Mouse (Mus musculus) midbrain, postnatal 0 days (tissue): ENCODE results near the gene Clrn1. TPM values are rescaled to one million over a fixed set of nuclear protein-coding genes. Genes with fewer than 3 reads are reported as not detected.
A peak's percentile ranks its signal among the peaks of the same experiment; 100 is the strongest.

ENCODE experiments used
- ATAC-seq: fragments of 200-750 bp; cut with Nextera tagmentation; 2 replicates; pipeline ENCODE4 v1.8.0; 2017; ENCODE audit warnings: moderate number of reproducible peaks, mild to moderate bottlenecking, moderate TSS enrichment, moderate library complexity; ENCODE audit not compliant: low FRiP score
- DNase-seq: peaks from one replicate; pipeline ENCODE4 v3.0.0-alpha.2; 2015; ENCODE audit warnings: low spot score
- H3K27ac ChIP-seq: fragments of 300-500 bp; sonication (generic); 2 replicates; pipeline ENCODE4 v1.5.1; 2014; ENCODE audit warnings: low read depth, mild to moderate bottlenecking, low read length, mixed read lengths
- H3K27me3 ChIP-seq: fragments of 300-500 bp; sonication (generic); 2 replicates; pipeline ENCODE4 v1.6.1; 2014; ENCODE audit warnings: low read length, control low read depth, mixed read lengths; ENCODE audit not compliant: insufficient read depth
- H3K36me3 ChIP-seq: fragments of 300-500 bp; sonication (generic); 2 replicates; pipeline ENCODE4 v1.6.1; 2014; ENCODE audit warnings: low read length, control low read depth, mixed read lengths; ENCODE audit not compliant: insufficient read depth
- H3K4me1 ChIP-seq: fragments of 300-500 bp; sonication (generic); 2 replicates; pipeline ENCODE4 v1.6.1; 2014; ENCODE audit warnings: mild to moderate bottlenecking, control low read depth, antibody characterized with exemption, low read length, mixed read lengths; ENCODE audit not compliant: insufficient read depth
- H3K4me2 ChIP-seq: fragments of 300-500 bp; sonication (generic); 2 replicates; pipeline ENCODE4 v1.6.1; 2014; ENCODE audit warnings: low read depth, mild to moderate bottlenecking, low read length, mixed read lengths; ENCODE audit not compliant: poor library complexity, severe bottlenecking
- H3K4me3 ChIP-seq: fragments of 300-500 bp; sonication (generic); 2 replicates; pipeline ENCODE4 v1.5.1; 2014; ENCODE audit warnings: low read depth, mild to moderate bottlenecking, low read length, moderate library complexity
- H3K9ac ChIP-seq: fragments of 300-500 bp; sonication (generic); replicated peaks from 2 replicates; pipeline ENCODE4 v1.6.1; 2014; ENCODE audit warnings: mild to moderate bottlenecking, low read length, moderate library complexity, mixed read lengths; ENCODE audit not compliant: poor library complexity, severe bottlenecking
- H3K9me3 ChIP-seq: fragments of 300-500 bp; sonication (generic); 2 replicates; pipeline ENCODE4 v1.6.1; 2016; ENCODE audit warnings: low read length, control low read depth
- CTCF ChIP-seq: IDR thresholded peaks from 2 replicates; pipeline ENCODE4 v1.5.1; 2016; ENCODE audit warnings: antibody characterized with exemption, mild to moderate bottlenecking
- WGBS: fragments of 180-500 bp; shearing (Covaris S2); extraction: QIAGEN DNeasy Blood & Tissue Kit; methylation state at CpG from one replicate; pipeline ENCODE4 v1.1.7; 2014; 5-methylcytosine and 5-hydroxymethylcytosine counted together
- polyA plus RNA-seq: library from polyadenylated mRNA; unstranded; fragments of >200 nt; fragmentation: Nextera tagmentation; extraction: Ambion mirVana; gene quantifications from 2 replicates; pipeline ENCODE4 v1.2.1, GENCODE M21; 2015
- total RNA-seq: library from RNA; depleted of rRNA; stranded (reverse); fragments of >200 nt; gene quantifications from 2 replicates; pipeline ENCODE4 v1.2.3, GENCODE M21; 2014

Clrn1 gene
- total and polyA plus RNA-seq, 2 experiments from 2014 or later = 0.44 to 1.9 TPM

DNA sequence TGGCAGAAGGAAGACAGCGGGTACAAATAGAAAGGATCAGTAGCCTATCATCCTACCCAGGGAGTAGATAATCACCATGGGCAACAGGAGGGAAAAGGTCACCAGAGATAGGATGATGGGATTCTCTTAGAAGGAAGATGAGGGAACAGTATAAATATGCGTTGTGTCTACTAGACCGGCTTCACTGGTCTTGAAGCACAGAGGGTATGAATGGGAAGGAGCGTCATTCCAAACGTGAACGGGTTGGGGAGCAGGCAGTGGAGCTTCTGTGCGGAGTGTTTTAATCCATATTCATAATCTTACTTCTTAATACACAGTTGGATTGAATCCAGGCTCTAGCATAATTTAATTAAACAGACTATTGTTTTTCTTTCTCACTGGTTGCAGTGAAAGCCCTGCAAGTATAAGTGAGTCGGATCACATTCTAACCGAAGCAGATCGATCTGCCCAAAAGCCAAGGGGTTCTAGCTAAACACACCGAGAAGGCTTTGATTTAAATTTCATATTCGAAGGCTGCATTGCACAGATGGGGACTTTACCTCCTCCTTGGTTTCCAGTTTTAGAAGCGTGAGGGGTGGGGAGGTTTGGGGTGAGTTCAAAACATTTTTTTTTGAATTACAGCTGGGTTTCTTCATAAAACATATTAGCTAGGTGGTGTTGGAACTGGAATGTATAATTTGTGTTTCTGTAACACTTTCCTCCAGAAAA is 17.1 kb upstream of the Clrn1 start:
- ATAC-seq (no peak), DNase-seq (no peak)
- no peak overlapping the region for H3K4me2 ChIP-seq
- H3K9me3 ChIP-seq = no peaks in the 10 kb centered on the region
- H3K27me3 ChIP-seq = no peaks in the 10 kb centered on the region
- TF ChIP-seq CTCF = no peak
- H3K9ac ChIP-seq = no peak overlapping the region
- WGBS = 45% methylated on average over 13 of the region's 13 CpGs
- no peak overlapping the region for H3K4me3 ChIP-seq
- H3K4me1 ChIP-seq = no peaks in the 10 kb centered on the region
- no peak overlapping the region for H3K27ac ChIP-seq
- no peaks in the 10 kb centered on the region for H3K36me3 ChIP-seq

DNA sequence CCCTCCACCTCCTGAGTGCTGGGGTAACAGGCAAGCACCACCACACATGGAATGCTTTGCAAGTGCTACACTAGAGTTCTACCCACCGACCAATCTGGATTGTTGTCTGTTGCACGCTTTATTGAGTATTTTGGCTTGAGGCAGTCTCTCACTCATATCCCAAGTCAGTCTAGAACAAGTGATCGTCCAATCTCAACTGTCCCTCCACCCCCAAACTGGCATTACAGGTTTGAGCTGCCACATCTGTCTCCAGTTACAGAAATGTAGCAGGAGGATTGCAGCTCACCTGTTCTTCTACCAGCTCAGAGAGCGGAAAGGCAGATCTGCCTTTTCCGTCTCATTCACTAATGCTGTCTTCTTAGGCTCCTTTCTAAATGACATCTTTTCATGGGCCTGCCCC is 10.0 kb upstream of the Clrn1 start:
- H3K4me2 ChIP-seq = no peak overlapping the region
- no peaks in the 10 kb centered on the region for H3K9me3 ChIP-seq
- H3K4me1 ChIP-seq = no peaks in the 10 kb centered on the region
- no peak overlapping the region for H3K9ac ChIP-seq
- TF ChIP-seq CTCF = no peak
- 97% methylated on average over 5 of the region's 5 CpGs for WGBS
- H3K4me3 ChIP-seq = no peak overlapping the region
- no peak overlapping the region for H3K27ac ChIP-seq
- ATAC-seq (no peak), DNase-seq (no peak)
- H3K36me3 ChIP-seq = no peaks in the 10 kb centered on the region
- H3K27me3 ChIP-seq = no peaks in the 10 kb centered on the region

DNA sequence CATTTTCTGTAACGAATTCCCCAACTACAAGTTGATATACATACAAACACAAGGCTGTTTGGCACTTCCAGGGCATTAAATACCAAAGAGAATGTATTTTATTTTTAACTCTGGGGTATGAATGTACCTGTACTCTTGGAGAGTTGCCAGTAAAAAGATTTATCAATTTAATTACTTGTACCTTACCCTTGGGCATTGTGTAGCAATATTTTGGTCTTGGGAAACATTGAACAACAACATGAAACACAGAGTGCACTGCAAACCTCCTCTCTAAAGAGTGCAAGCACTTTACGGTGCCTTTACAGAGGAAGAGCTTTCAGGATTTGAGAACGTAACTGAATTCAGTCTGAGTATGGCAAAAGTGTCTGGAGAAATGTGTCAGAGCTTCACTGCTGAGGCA is 9.4 kb upstream of the Clrn1 start:
- ATAC-seq = no peak
- H3K9ac ChIP-seq = no peak overlapping the region
- no peaks in the 10 kb centered on the region for H3K27me3 ChIP-seq
- no peak overlapping the region for H3K4me3 ChIP-seq
- H3K27ac ChIP-seq = no peak overlapping the region
- H3K4me2 ChIP-seq = no peak overlapping the region
- 84% methylated on average over 3 of the region's 3 CpGs for WGBS
- no peak for DNase-seq
- H3K9me3 ChIP-seq = no peaks in the 10 kb centered on the region
- no peak for TF ChIP-seq CTCF
- H3K4me1 ChIP-seq = no peaks in the 10 kb centered on the region
- H3K36me3 ChIP-seq = no peaks in the 10 kb centered on the region

DNA sequence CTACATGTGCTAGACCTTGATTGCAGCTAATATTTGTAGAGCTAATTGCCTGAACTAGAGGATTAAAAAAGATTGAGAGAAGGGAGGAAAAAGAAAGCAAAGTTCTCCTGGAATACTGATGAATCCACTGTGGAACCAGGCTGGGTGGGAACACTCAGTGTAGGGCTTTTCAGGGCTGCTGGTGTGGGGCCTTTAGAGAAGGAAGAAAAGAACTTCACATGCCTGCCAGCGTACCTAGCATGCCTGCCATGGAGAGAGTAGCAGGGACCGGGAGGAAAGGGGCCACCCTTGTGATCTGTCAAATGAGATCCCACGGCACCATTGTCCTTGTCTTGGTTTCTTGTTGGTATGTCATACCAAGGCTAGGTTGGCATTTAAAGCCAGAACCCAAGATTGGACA is 4.5 kb upstream of the Clrn1 start:
- no peak overlapping the region for H3K4me2 ChIP-seq
- 41% methylated on average over 3 of the region's 3 CpGs for WGBS
- no peak overlapping the region for H3K9ac ChIP-seq
- H3K27ac ChIP-seq = no peak overlapping the region
- DNase-seq (no peak), ATAC-seq (no peak)
- H3K27me3 ChIP-seq = no peaks in the 10 kb centered on the region
- H3K9me3 ChIP-seq = no peaks in the 10 kb centered on the region
- no peak for TF ChIP-seq CTCF
- H3K36me3 ChIP-seq = no peaks in the 10 kb centered on the region
- 0 out of 2 replicates have a peak, but pooled peaks cover 2% of the 10 kb centered on the region for H3K4me1 ChIP-seq
- H3K4me3 ChIP-seq = no peak overlapping the region

DNA sequence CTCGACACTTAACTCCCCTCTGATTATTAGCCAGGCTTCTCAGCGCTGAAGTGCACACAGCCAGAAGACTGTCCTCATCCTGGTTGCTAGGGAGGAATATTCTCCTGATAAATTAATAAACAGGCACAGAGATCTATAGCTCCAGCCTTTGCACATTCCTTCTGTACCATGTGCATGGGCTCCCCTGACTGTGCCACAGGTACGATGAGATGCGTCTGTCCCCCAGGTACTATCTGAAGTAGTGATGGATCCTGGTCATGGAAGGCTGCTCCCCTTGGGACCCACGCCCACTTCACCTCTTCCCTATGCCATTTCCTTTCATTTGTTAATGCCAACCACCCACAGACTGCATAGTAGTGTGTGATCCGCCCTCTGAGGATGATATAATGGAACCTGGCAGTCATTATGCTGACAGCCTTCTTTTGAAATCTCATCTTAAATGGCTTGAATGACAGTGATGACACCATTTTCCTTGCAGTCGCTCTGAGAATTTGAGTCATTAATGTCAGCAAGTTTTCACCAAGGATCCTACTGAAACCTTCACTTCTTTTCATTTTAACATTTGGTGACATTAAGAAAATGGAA is 3.1 kb upstream of the Clrn1 start:
- 57% methylated on average over 7 of the region's 7 CpGs for WGBS
- Histone ChIP-seq H3K4me3 (no peak overlapping the region), H3K9ac (no peak overlapping the region), H3K36me3 (no peaks in the 10 kb centered on the region), H3K4me1 (0 out of 2 replicates have a peak, but pooled peaks cover 2% of the 10 kb centered on the region), H3K4me2 (no peak overlapping the region), H3K27ac (0 out of 2 replicates have a peak overlapping the region, but pooled peaks have one; percentile 18), H3K27me3 (no peaks in the 10 kb centered on the region), H3K9me3 (no peaks in the 10 kb centered on the region)
- peak; percentile 50; the same call in 1 of the 2 replicates for ATAC-seq
- no peak for TF ChIP-seq CTCF
- DNase-seq = no peak

DNA sequence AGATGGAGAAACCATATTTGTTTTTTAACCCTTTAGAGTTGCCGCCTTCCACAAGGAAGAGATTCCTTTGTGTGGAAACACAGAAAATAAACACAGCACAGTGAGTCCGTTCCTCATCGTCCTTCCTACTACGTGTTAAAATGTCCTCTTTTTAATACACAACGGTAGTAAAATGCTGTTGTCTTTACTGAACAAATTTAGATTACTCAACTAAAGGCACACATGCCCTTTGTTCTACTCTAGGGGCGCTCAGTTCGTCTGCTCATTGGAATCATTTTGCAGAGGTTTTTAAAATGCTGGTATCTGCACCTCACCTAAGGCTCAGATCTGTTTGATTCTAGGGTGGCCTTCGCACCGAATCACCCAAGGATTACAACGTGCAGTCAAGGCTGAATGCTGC is 2.6 kb upstream of the Clrn1 start:
- no peak overlapping the region for H3K4me2 ChIP-seq
- H3K36me3 ChIP-seq = no peaks in the 10 kb centered on the region
- no peaks in the 10 kb centered on the region for H3K9me3 ChIP-seq
- H3K27ac ChIP-seq = 0 out of 2 replicates have a peak overlapping the region, but pooled peaks have one; percentile 18
- ATAC-seq = peak; percentile 2; the same call in 1 of the 2 replicates
- H3K4me3 ChIP-seq = no peak overlapping the region
- TF ChIP-seq CTCF = no peak
- H3K9ac ChIP-seq = no peak overlapping the region
- H3K27me3 ChIP-seq = no peaks in the 10 kb centered on the region
- DNase-seq = no peak
- H3K4me1 ChIP-seq = 0 out of 2 replicates have a peak, but pooled peaks cover 2% of the 10 kb centered on the region
- 80% methylated on average over 10 of the region's 10 CpGs for WGBS
